Mouse (Mus musculus) ES-Bruce4 (cell line): ENCODE measurements around the gene Plau. TPM values are rescaled to one million over a fixed set of nuclear protein-coding genes. Genes with fewer than 3 reads are reported as not detected.

ENCODE experiments used
- H3K27ac ChIP-seq: 2 replicates; pipeline ENCODE4 v1.5.1; 2012; ENCODE audit warnings: low read length, inconsistent platforms; ENCODE audit not compliant: insufficient read depth
- H3K27me3 ChIP-seq: 2 replicates; pipeline ENCODE4 v1.6.1; 2012; ENCODE audit warnings: mild to moderate bottlenecking, low read length, inconsistent platforms; ENCODE audit not compliant: control insufficient read depth, poor library complexity, insufficient read depth, severe bottlenecking
- H3K36me3 ChIP-seq: 2 replicates; pipeline ENCODE4 v1.6.1; 2012; ENCODE audit warnings: inconsistent platforms, mild to moderate bottlenecking, low read length, moderate library complexity; ENCODE audit not compliant: control insufficient read depth, poor library complexity, insufficient read depth, severe bottlenecking
- H3K4me1 ChIP-seq: one replicate; pipeline ENCODE4 v1.8.1; 2011; ENCODE audit warnings: low read length; ENCODE audit not compliant: control insufficient read depth, insufficient read depth
- H3K4me3 ChIP-seq: 2 replicates; pipeline ENCODE4 v1.5.1; 2011; ENCODE audit warnings: low read depth, mild to moderate bottlenecking, low read length
- H3K9ac ChIP-seq: 2 replicates; pipeline ENCODE4 v1.6.1; 2012; ENCODE audit warnings: low read depth, mild to moderate bottlenecking, inconsistent platforms; ENCODE audit not compliant: poor library complexity, severe bottlenecking
- H3K9me3 ChIP-seq: replicated peaks from 2 replicates; pipeline ENCODE4 v1.6.1; 2012; ENCODE audit warnings: mild to moderate bottlenecking, low read length, inconsistent platforms; ENCODE audit not compliant: control insufficient read depth, poor library complexity, insufficient read depth, severe bottlenecking
- CTCF ChIP-seq: IDR thresholded peaks from one replicate; pipeline ENCODE4 v1.8.1; 2011; ENCODE audit warnings: low read depth, low read length
- EP300 ChIP-seq: IDR thresholded peaks from 2 replicates; pipeline ENCODE4 v1.6.1; 2011; ENCODE audit warnings: low read depth, low read length; ENCODE audit not compliant: insufficient read depth
- POLR2A ChIP-seq: IDR thresholded peaks from one replicate; pipeline ENCODE4 v1.8.1; 2011; ENCODE audit warnings: low read length; ENCODE audit not compliant: insufficient read depth
- polyA plus RNA-seq: library from polyadenylated mRNA; stranded (reverse); fragments of >200 nt; gene quantifications from 2 replicates; pipeline ENCODE4 v1.2.4, GENCODE M21; 2011; ENCODE audit warnings: low read depth; ENCODE audit not compliant: missing spikeins, insufficient read depth, insufficient read length

The Plau gene
- polyA plus RNA-seq, 1 experiment, result 5.5 TPM

- Histone ChIP-seq H3K36me3 (no peaks in the 10 kb centered on the region), H3K4me1 (peaks cover 1% of the 10 kb centered on the region), H3K9ac (0 out of 2 replicates have a peak overlapping the region, but pooled peaks have one; percentile 4), H3K9me3 (no peaks in the 10 kb centered on the region), H3K27ac (no peak overlapping the region), H3K4me3 (no peak overlapping the region), H3K27me3 (no peaks in the 10 kb centered on the region)
- TF ChIP-seq POLR2A (no peak), EP300 (no peak), CTCF (no peak)
Observed at GRCm38 (mm10) chr14:20844671-20845576, 8.5 kb downstream of the Plau start.

DNA sequence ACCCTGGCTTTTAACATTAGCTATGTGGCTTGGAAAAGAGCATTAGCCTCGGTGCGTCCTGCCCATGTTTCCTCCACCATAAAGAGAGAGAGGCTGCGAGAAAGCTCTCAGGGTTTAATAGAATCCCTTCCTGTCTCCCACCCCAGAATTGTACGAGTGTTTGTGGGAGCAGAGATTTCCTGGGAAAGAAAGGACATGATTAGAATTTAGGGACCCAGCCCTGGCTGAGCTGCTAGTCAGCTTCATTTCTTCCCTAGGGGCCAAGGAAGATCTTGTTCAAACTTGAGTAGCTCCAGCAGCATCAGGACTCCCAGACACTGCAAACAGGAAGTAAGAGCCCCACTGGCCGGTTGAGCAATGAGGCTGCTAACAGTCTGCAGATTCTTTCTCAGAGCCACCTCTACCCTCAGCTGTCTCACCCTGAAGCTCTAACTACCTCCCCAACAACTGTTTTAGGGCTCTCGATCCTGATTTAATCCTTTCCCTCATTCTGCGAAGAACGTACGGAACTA, 9.2 kb downstream of the Plau start:
- Histone ChIP-seq H3K4me3 (no peak overlapping the region), H3K4me1 (peaks cover 5% of the 10 kb centered on the region), H3K27me3 (no peaks in the 10 kb centered on the region), H3K27ac (no peak overlapping the region), H3K9me3 (no peaks in the 10 kb centered on the region), H3K9ac (0 out of 2 replicates have a peak overlapping the region, but pooled peaks have one; percentile 4), H3K36me3 (no peaks in the 10 kb centered on the region)
- no peak for TF ChIP-seq CTCF
- no peak for TF ChIP-seq POLR2A
- TF ChIP-seq EP300, result no peak

- no peak for TF ChIP-seq POLR2A
- TF ChIP-seq EP300, result no peak
- no peak for TF ChIP-seq CTCF
- no peaks in the 10 kb centered on the region for H3K36me3 ChIP-seq
- H3K4me3 ChIP-seq, result no peak overlapping the region
- no peaks in the 10 kb centered on the region for H3K27me3 ChIP-seq
- no peaks in the 10 kb centered on the region for H3K9me3 ChIP-seq
- no peak overlapping the region for H3K27ac ChIP-seq
- peaks cover 5% of the 10 kb centered on the region for H3K4me1 ChIP-seq
- H3K9ac ChIP-seq, result 0 out of 2 replicates have a peak overlapping the region, but pooled peaks have one; percentile 4
Observed at GRCm38 (mm10) chr14:20846214-20846613, 9.8 kb downstream of the Plau start.

DNA sequence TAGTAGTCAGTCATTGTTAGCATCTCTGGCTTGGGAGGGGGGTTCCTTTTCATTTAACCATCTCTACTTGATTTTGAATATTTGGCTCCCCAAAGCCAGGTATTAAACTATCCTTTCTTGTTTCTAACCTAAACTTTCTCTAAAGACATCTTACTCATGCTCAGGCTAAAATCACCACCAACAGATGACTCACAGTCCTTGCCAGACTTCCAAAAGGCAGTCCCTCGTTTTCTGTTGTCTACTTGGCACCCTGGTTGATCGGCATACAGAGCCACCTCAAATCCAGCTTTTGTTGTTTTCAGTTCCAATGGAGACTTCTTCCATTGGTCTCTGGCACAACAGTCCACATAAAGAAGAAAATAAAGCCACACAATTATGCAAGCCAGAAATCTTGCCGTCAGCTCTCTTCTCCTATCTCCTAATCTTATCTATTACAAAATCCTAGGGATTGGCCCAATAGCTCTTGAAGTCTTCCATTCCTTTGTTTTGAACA, 11.2 kb downstream of the Plau start:
- Histone ChIP-seq H3K9ac (no peak overlapping the region), H3K36me3 (no peaks in the 10 kb centered on the region), H3K4me1 (peaks cover 5% of the 10 kb centered on the region), H3K4me3 (no peak overlapping the region), H3K9me3 (no peaks in the 10 kb centered on the region), H3K27ac (no peak overlapping the region), H3K27me3 (no peaks in the 10 kb centered on the region)
- no peak for TF ChIP-seq EP300
- TF ChIP-seq CTCF, result no peak
- no peak for TF ChIP-seq POLR2A

DNA sequence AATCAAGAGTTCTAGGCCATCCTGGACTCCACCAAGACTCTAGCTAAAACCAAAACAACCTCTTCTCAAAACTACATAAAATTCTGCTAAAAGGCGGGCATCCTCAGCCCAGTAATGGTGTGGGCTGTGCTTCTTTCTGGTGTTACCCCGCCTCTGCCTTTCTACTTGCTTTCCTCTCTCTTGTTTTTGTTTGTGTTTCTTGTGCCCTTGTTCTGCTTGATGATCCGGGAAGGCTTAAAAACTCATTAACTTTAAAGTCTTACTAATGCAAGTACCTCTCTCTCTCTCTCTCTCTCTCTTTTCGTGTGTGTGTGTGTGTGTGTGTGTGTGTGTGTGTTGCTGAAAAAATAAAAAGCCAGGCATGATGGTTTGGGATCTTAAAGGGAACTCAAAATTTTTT, 13.3 kb downstream of the Plau start:
- Histone ChIP-seq H3K27ac (no peak overlapping the region), H3K4me1 (peaks cover 5% of the 10 kb centered on the region), H3K9ac (no peak overlapping the region), H3K9me3 (no peaks in the 10 kb centered on the region), H3K36me3 (no peaks in the 10 kb centered on the region), H3K27me3 (no peaks in the 10 kb centered on the region), H3K4me3 (no peak overlapping the region)
- TF ChIP-seq CTCF (no peak), POLR2A (no peak), EP300 (no peak)

- peaks cover 5% of the 10 kb centered on the region for H3K4me1 ChIP-seq
Observed at GRCm38 (mm10) chr14:20850498-20850897, 14.0 kb downstream of the Plau start.

More at GRCm38 (mm10) chr14:20850498-20850897, 14.0 kb downstream of the Plau start:
- Histone ChIP-seq H3K9ac (no peak overlapping the region), H3K4me3 (no peak overlapping the region), H3K9me3 (no peaks in the 10 kb centered on the region), H3K36me3 (no peaks in the 10 kb centered on the region), H3K27ac (no peak overlapping the region), H3K27me3 (no peaks in the 10 kb centered on the region)
- TF ChIP-seq CTCF (no peak), POLR2A (no peak), EP300 (no peak)
